Mouse (Mus musculus) MEL (cell line): Measurements from ENCODE around the gene Agrn. TPM values are rescaled to one million over a fixed set of nuclear protein-coding genes. Genes with fewer than 3 reads are reported as not detected.

Source experiments
- DNase-seq: peaks from one replicate; pipeline ENCODE4 v3.0.0; 2011; ENCODE audit warnings: low read depth, low spot score
- H3K27ac ChIP-seq: 2 replicates; pipeline ENCODE4 v1.5.1; 2012; ENCODE audit warnings: low read depth, mild to moderate bottlenecking, control low read depth, low read length, moderate library complexity; ENCODE audit not compliant: control insufficient read depth
- H3K27me3 ChIP-seq, 2 experiments: fragments of 150-350 bp in 1 of 2; sonication (generic) in 1 of 2; 2 replicates each; pipeline ENCODE4 v1.6.1; 2012; ENCODE audit warnings: low read length in 2 of 2, mild to moderate bottlenecking in 2 of 2, improper control_type of control experiment in 1 of 2, moderate library complexity in 1 of 2; ENCODE audit not compliant: insufficient read depth in 2 of 2, control insufficient read depth in 1 of 2
- H3K36me3 ChIP-seq, 2 experiments: 2 replicates each; pipeline ENCODE4 v1.6.1; 2012 to 2014; ENCODE audit warnings: low read length in 2 of 2, improper control_type of control experiment in 1 of 2, inconsistent platforms in 1 of 2, mild to moderate bottlenecking in 1 of 2; ENCODE audit not compliant: insufficient read depth in 2 of 2, control insufficient read depth in 1 of 2
- H3K4me1 ChIP-seq, 2 experiments: fragments of 150-350 bp in 1 of 2; sonication (generic) in 1 of 2; 2 replicates each; pipeline ENCODE4 v1.6.1; 2012; ENCODE audit warnings: low read length in 2 of 2, improper control_type of control experiment in 1 of 2, mild to moderate bottlenecking in 1 of 2; ENCODE audit not compliant: insufficient read depth in 2 of 2, control insufficient read depth in 1 of 2
- H3K4me3 ChIP-seq, 2 experiments: fragments of 150-350 bp in 1 of 2; sonication (generic) in 1 of 2; 2 replicates each; pipeline ENCODE4 v1.5.1; 2012; ENCODE audit warnings: low read depth in 2 of 2, low read length in 2 of 2, mild to moderate bottlenecking in 2 of 2, moderate library complexity in 2 of 2, control low read depth in 1 of 2, improper control_type of control experiment in 1 of 2; ENCODE audit not compliant: control insufficient read depth in 1 of 2, insufficient read depth in 1 of 2
- H3K79me2 ChIP-seq: 2 replicates; pipeline ENCODE4 v1.6.1; 2012; ENCODE audit warnings: mild to moderate bottlenecking, low read length, moderate library complexity; ENCODE audit not compliant: control insufficient read depth, poor library complexity, insufficient read depth
- H3K9ac ChIP-seq: 2 replicates; pipeline ENCODE4 v1.6.1; 2012; ENCODE audit warnings: low read depth, mild to moderate bottlenecking, control low read depth, low read length, moderate library complexity; ENCODE audit not compliant: control insufficient read depth, poor library complexity, severe bottlenecking
- H3K9me3 ChIP-seq: fragments of 150-350 bp; sonication (generic); replicated peaks from 2 replicates; pipeline ENCODE4 v1.6.1; 2012; ENCODE audit warnings: mild to moderate bottlenecking, low read length, improper control_type of control experiment, moderate library complexity; ENCODE audit not compliant: insufficient read depth
- CHD2 ChIP-seq: IDR thresholded peaks from 2 replicates; pipeline ENCODE4 v1.6.1; 2011; ENCODE audit warnings: low read length, improper control_type of control experiment
- ETS1 ChIP-seq: IDR thresholded peaks from 2 replicates; pipeline ENCODE4 v1.6.1; 2012; ENCODE audit warnings: low read depth, mild to moderate bottlenecking, inconsistent platforms, low read length, improper control_type of control experiment, moderate library complexity
- GABPA ChIP-seq: IDR thresholded peaks from 2 replicates; pipeline ENCODE4 v1.6.1; 2012; ENCODE audit warnings: low read depth, mild to moderate bottlenecking, inconsistent platforms, low read length, improper control_type of control experiment, moderate library complexity
- GATA1 ChIP-seq: IDR thresholded peaks from 2 replicates; pipeline ENCODE4 v1.6.1; 2011; ENCODE audit warnings: low read depth, low read length, improper control_type of control experiment
- HCFC1 ChIP-seq: IDR thresholded peaks from 2 replicates; pipeline ENCODE4 v1.6.1; 2012; ENCODE audit warnings: low read depth, mild to moderate bottlenecking, inconsistent platforms, low read length, improper control_type of control experiment, moderate library complexity
- MAFK ChIP-seq: IDR thresholded peaks from 2 replicates; pipeline ENCODE4 v1.6.1; 2011; ENCODE audit warnings: low read depth, mild to moderate bottlenecking, low read length, improper control_type of control experiment, borderline replicate concordance
- MAX ChIP-seq: IDR thresholded peaks from 2 replicates; pipeline ENCODE4 v1.6.1; 2011; ENCODE audit warnings: low read length, improper control_type of control experiment
- POLR2AphosphoS2 ChIP-seq: IDR thresholded peaks from 2 replicates; pipeline ENCODE4 v1.6.1; 2011; ENCODE audit warnings: low read length, improper control_type of control experiment
- RCOR1 ChIP-seq: IDR thresholded peaks from 2 replicates; pipeline ENCODE4 v1.6.1; 2012; ENCODE audit warnings: low read depth, mild to moderate bottlenecking, inconsistent platforms, low read length, improper control_type of control experiment
- TCF12 ChIP-seq: IDR thresholded peaks from 2 replicates; pipeline ENCODE4 v1.6.1; 2014; ENCODE audit warnings: low read depth, mild to moderate bottlenecking, inconsistent platforms, low read length, improper control_type of control experiment, moderate library complexity
- UBTF ChIP-seq: IDR thresholded peaks from 2 replicates; pipeline ENCODE4 v1.6.1; 2012; ENCODE audit warnings: low read depth, mild to moderate bottlenecking, inconsistent platforms, low read length, improper control_type of control experiment, moderate library complexity, borderline replicate concordance; ENCODE audit not compliant: insufficient read depth
- USF1 ChIP-seq: IDR thresholded peaks from 2 replicates; pipeline ENCODE4 v1.6.1; 2014; ENCODE audit warnings: low read depth, mild to moderate bottlenecking, inconsistent platforms, low read length, improper control_type of control experiment, moderate library complexity
- USF2 ChIP-seq, 2 experiments: IDR thresholded peaks; 2 replicates each; pipeline ENCODE4 v1.6.1; 2011 to 2012; ENCODE audit warnings: improper control_type of control experiment in 2 of 2, low read length in 2 of 2, borderline replicate concordance in 1 of 2, inconsistent platforms in 1 of 2, low read depth in 1 of 2, mild to moderate bottlenecking in 1 of 2; ENCODE audit not compliant: insufficient read depth in 1 of 2
- ZC3H11A ChIP-seq: IDR thresholded peaks from 2 replicates; pipeline ENCODE4 v1.6.1; 2012; ENCODE audit warnings: low read depth, mild to moderate bottlenecking, inconsistent platforms, low read length, improper control_type of control experiment
- ZKSCAN1 ChIP-seq: IDR thresholded peaks from 2 replicates; pipeline ENCODE4 v1.6.1; 2012; ENCODE audit warnings: low read depth, mild to moderate bottlenecking, inconsistent platforms, low read length, improper control_type of control experiment, moderate library complexity
- polyA plus RNA-seq, 2 experiments: library from polyadenylated mRNA; stranded (reverse) in 1 of 2; unstranded in 1 of 2; fragments of >175 nt in 1 of 2; fragments of >200 nt in 1 of 2; gene quantifications; 2 replicates each; pipeline versions ENCODE4 v1.2.1 to v1.2.4; 2012; ENCODE audit warnings: low replicate concordance in 2 of 2, low read depth in 1 of 2; ENCODE audit not compliant: insufficient read length in 2 of 2, insufficient read depth in 1 of 2, missing spikeins in 1 of 2
- total RNA-seq: library from RNA; depleted of rRNA; stranded (reverse); fragments of 300-350 nt; gene quantifications from 2 replicates; pipeline ENCODE4 v1.2.3, GENCODE M21; 2012

Agrn gene
- total and polyA plus RNA-seq, 3 experiments = 19.3 to 43.0 TPM; not detected in 1

- DNase-seq = peak; percentile 68
- H3K4me1 ChIP-seq = peaks cover 0 to 21% of the 10 kb centered on the region in 2 experiments; a peak in 3 of 4 replicates
- peaks cover 2 to 12% of the 10 kb centered on the region in 2 experiments; a peak in 3 of 4 replicates for H3K36me3 ChIP-seq
- H3K79me2 ChIP-seq = no peaks in the 10 kb centered on the region
- H3K9me3 ChIP-seq = no peaks in the 10 kb centered on the region
- no peaks in the 10 kb centered on the region for H3K27me3 ChIP-seq
- peak overlapping the region; percentile 19; the same call in 1 of the 2 replicates for H3K27ac ChIP-seq
- TF ChIP-seq USF1 (no peak), TCF12 (no peak), MAFK (peak; percentile 94), HCFC1 (no peak), GABPA (peak; percentile 82), POLR2AphosphoS2 (peak; percentile 37; the same call in 1 of the 2 replicates)
- TF ChIP-seq, all 39 proteins: peak for 3
- no peak overlapping the region for H3K9ac ChIP-seq
- H3K4me3 ChIP-seq = no peak overlapping the region
These were observed 70.4 kb downstream of the Agrn start for GRCm38 (mm10) chr4:156126841-156127240.

- DNase-seq = no peak
- TF ChIP-seq TCF12 (no peak), USF2 (IDR thresholded peaks at IDR 0.05; ENCODE audit: borderline replicate concordance in 1 of 2, insufficient read depth in 1 of 2, low read depth in 1 of 2, low read length in 2 of 2) (no peak), RCOR1 (no peak), GATA1 (no peak), ZKSCAN1 (no peak), ETS1 (no peak), UBTF (no peak), MAX (no peak), CHD2 (no peak), ZC3H11A (no peak)
- H3K36me3 ChIP-seq = peaks cover 2 to 12% of the 10 kb centered on the region in 2 experiments; a peak in 3 of 4 replicates
- peaks cover 0 to 21% of the 10 kb centered on the region in 2 experiments; a peak in 3 of 4 replicates for H3K4me1 ChIP-seq
- no peaks in the 10 kb centered on the region for H3K27me3 ChIP-seq
- no peak overlapping the region for H3K4me3 ChIP-seq
- H3K9me3 ChIP-seq = no peaks in the 10 kb centered on the region
- H3K79me2 ChIP-seq = no peaks in the 10 kb centered on the region
- no peak overlapping the region for H3K27ac ChIP-seq
- H3K9ac ChIP-seq = no peak overlapping the region
These were observed 71.9 kb downstream of the Agrn start for GRCm38 (mm10) chr4:156125393-156125792.
